Mouse (Mus musculus): ENCODE data around the gene Duxf3. TPM values are rescaled to one million over a fixed set of nuclear protein-coding genes. Genes with fewer than 3 reads are reported as not detected.
"Not testable (repeated sequence)": the region's sequence is repeated elsewhere in the genome, so short reads cannot be mapped to it uniquely, and the experiment has no call there.

Gene Duxf3
- total RNA-seq, 1 experiment = 2.7 TPM

GRCm38 (mm10) chr10:58254635-58255175 lies 22.2 kb upstream of the Duxf3 start:
- no peak for DNase-seq (ENCODE audit: low read depth, low spot score)
- H3K4me3 ChIP-seq (ENCODE audit: insufficient read depth in 1 of 2, low read depth in 1 of 2, low read length in 2 of 2, poor library complexity in 1 of 2, severe bottlenecking in 1 of 2) = peak overlapping the region; percentile 81 to 89; a peak in 3 of 4 replicates
- TF ChIP-seq HCFC1 (IDR thresholded peaks at IDR 0.05; ENCODE audit: borderline replicate concordance, insufficient read depth, low read length) = no peak
- TF ChIP-seq ZNF384 (IDR thresholded peaks at IDR 0.05; ENCODE audit: low read depth, low read length) = no peak
- no peak for TF ChIP-seq CHD2 (IDR thresholded peaks at IDR 0.05; ENCODE audit: low read depth, low read length)
- TF ChIP-seq ZC3H11A (IDR thresholded peaks at IDR 0.05; ENCODE audit: borderline replicate concordance, low read depth, low read length) = no peak
- TF ChIP-seq MAFK (IDR thresholded peaks at IDR 0.05; ENCODE audit: insufficient read depth, low read depth, low read length) = no peak
- H3K36me3 ChIP-seq (ENCODE audit: control insufficient read depth, insufficient read depth, low read length, poor library complexity, severe bottlenecking) = no peaks in the 10 kb centered on the region
- H3K4me1 ChIP-seq (ENCODE audit: control insufficient read depth in 2 of 2, insufficient read depth in 2 of 2, low read length in 2 of 2, poor library complexity in 1 of 2) = 0 out of 4 replicates have a peak, but pooled peaks cover 0 to 4% of the 10 kb centered on the region in 2 experiments
- H3K9ac ChIP-seq (ENCODE audit: insufficient read depth, low read depth, low read length, poor library complexity, severe bottlenecking) = no peak overlapping the region; the same call in 1 of the 2 replicates
- H3K27ac ChIP-seq (ENCODE audit: insufficient read depth, low read depth, low read length, poor library complexity, severe bottlenecking) = no peak overlapping the region
- no peaks in the 10 kb centered on the region for H3K9me3 ChIP-seq (ENCODE audit: control insufficient read depth, insufficient read depth, low read depth, low read length)
- in situ Hi-C loops (cut with MboI; ENCODE audit: low sequenced_read_pairs in 2 of 2, unreplicated experiment in 2 of 2) = no loop called here

GRCm38 (mm10) chr10:58249535-58249934 lies 17.1 kb upstream of the Duxf3 start:
- DNase-seq (ENCODE audit: low read depth, low spot score) = no peak
- TF ChIP-seq ZNF384 (IDR thresholded peaks at IDR 0.05; ENCODE audit: low read depth, low read length) = no peak
- TF ChIP-seq CHD2 (IDR thresholded peaks at IDR 0.05; ENCODE audit: low read depth, low read length) = no peak
- TF ChIP-seq ZC3H11A (IDR thresholded peaks at IDR 0.05; ENCODE audit: borderline replicate concordance, low read depth, low read length) = no peak
- no peak for TF ChIP-seq MAFK (IDR thresholded peaks at IDR 0.05; ENCODE audit: insufficient read depth, low read depth, low read length)
- no peak for TF ChIP-seq HCFC1 (IDR thresholded peaks at IDR 0.05; ENCODE audit: borderline replicate concordance, insufficient read depth, low read length)
- Histone ChIP-seq H3K4me1 (ENCODE audit: control insufficient read depth in 2 of 2, insufficient read depth in 2 of 2, low read length in 2 of 2, poor library complexity in 1 of 2) (no peaks in the 10 kb centered on the region), H3K27ac (ENCODE audit: insufficient read depth, low read depth, low read length, poor library complexity, severe bottlenecking) (no peak overlapping the region), H3K9ac (ENCODE audit: insufficient read depth, low read depth, low read length, poor library complexity, severe bottlenecking) (no peak overlapping the region), H3K9me3 (ENCODE audit: control insufficient read depth, insufficient read depth, low read depth, low read length) (no peaks in the 10 kb centered on the region), H3K4me3 (ENCODE audit: insufficient read depth in 1 of 2, low read depth in 1 of 2, low read length in 2 of 2, poor library complexity in 1 of 2, severe bottlenecking in 1 of 2) (no peak overlapping the region), H3K36me3 (ENCODE audit: control insufficient read depth, insufficient read depth, low read length, poor library complexity, severe bottlenecking) (no peaks in the 10 kb centered on the region)
- in situ Hi-C loops (cut with MboI; ENCODE audit: low sequenced_read_pairs in 2 of 2, unreplicated experiment in 2 of 2) = no loop called here

- H3K9ac ChIP-seq (ENCODE audit: insufficient read depth, low read depth, low read length, poor library complexity, severe bottlenecking); H3K4me3 ChIP-seq (ENCODE audit: insufficient read depth in 1 of 2, low read depth in 1 of 2, low read length in 2 of 2, poor library complexity in 1 of 2, severe bottlenecking in 1 of 2); DNase-seq (ENCODE audit: low read depth, low spot score); H3K9me3 ChIP-seq (ENCODE audit: control insufficient read depth, insufficient read depth, low read depth, low read length); H3K36me3 ChIP-seq (ENCODE audit: control insufficient read depth, insufficient read depth, low read length, poor library complexity, severe bottlenecking); H3K27ac ChIP-seq (ENCODE audit: insufficient read depth, low read depth, low read length, poor library complexity, severe bottlenecking); in situ Hi-C loops (cut with MboI; ENCODE audit: low sequenced_read_pairs in 2 of 2, unreplicated experiment in 2 of 2); H3K4me1 ChIP-seq (ENCODE audit: control insufficient read depth in 2 of 2, insufficient read depth in 2 of 2, low read length in 2 of 2, poor library complexity in 1 of 2): not testable (repeated sequence)
Measured at GRCm38 (mm10) chr10:58238984-58239740, 6.7 kb upstream of the Duxf3 start.

- Histone ChIP-seq H3K4me1 (ENCODE audit: control insufficient read depth in 2 of 2, insufficient read depth in 2 of 2, low read length in 2 of 2, poor library complexity in 1 of 2) (no peaks in the 10 kb centered on the region), H3K27ac (ENCODE audit: insufficient read depth, low read depth, low read length, poor library complexity, severe bottlenecking) (no peak within 1 kb of the TSS), H3K9me3 (ENCODE audit: control insufficient read depth, insufficient read depth, low read depth, low read length) (no peaks in the 10 kb centered on the region), H3K4me3 (ENCODE audit: insufficient read depth in 1 of 2, low read depth in 1 of 2, low read length in 2 of 2, poor library complexity in 1 of 2, severe bottlenecking in 1 of 2) (no peak within 1 kb of the TSS), H3K36me3 (ENCODE audit: control insufficient read depth, insufficient read depth, low read length, poor library complexity, severe bottlenecking) (no peaks in the 10 kb centered on the region), H3K9ac (ENCODE audit: insufficient read depth, low read depth, low read length, poor library complexity, severe bottlenecking) (no peak within 1 kb of the TSS)
- no peak for DNase-seq (ENCODE audit: low read depth, low spot score)
- TF ChIP-seq HCFC1 (IDR thresholded peaks at IDR 0.05; ENCODE audit: borderline replicate concordance, insufficient read depth, low read length) (no peak), CHD2 (IDR thresholded peaks at IDR 0.05; ENCODE audit: low read depth, low read length) (no peak)
- in situ Hi-C loops (cut with MboI; ENCODE audit: low sequenced_read_pairs in 2 of 2, unreplicated experiment in 2 of 2) = no loop called here
Measured at GRCm38 (mm10) chr10:58236613-58237012, 4.1 kb upstream of the Duxf3 start, which contains the start of gene Gm4981. Gm4981 (minus strand) TSS chr10:58236701.

- H3K9me3 ChIP-seq (ENCODE audit: control insufficient read depth, insufficient read depth, low read depth, low read length); H3K27ac ChIP-seq (ENCODE audit: insufficient read depth, low read depth, low read length, poor library complexity, severe bottlenecking); in situ Hi-C loops (cut with MboI; ENCODE audit: low sequenced_read_pairs in 2 of 2, unreplicated experiment in 2 of 2); DNase-seq (ENCODE audit: low read depth, low spot score); H3K36me3 ChIP-seq (ENCODE audit: control insufficient read depth, insufficient read depth, low read length, poor library complexity, severe bottlenecking); H3K4me1 ChIP-seq (ENCODE audit: control insufficient read depth in 2 of 2, insufficient read depth in 2 of 2, low read length in 2 of 2, poor library complexity in 1 of 2); H3K4me3 ChIP-seq (ENCODE audit: insufficient read depth in 1 of 2, low read depth in 1 of 2, low read length in 2 of 2, poor library complexity in 1 of 2, severe bottlenecking in 1 of 2); H3K9ac ChIP-seq (ENCODE audit: insufficient read depth, low read depth, low read length, poor library complexity, severe bottlenecking): not testable (repeated sequence)
Measured at GRCm38 (mm10) chr10:58234985-58235384, 2.5 kb upstream of the Duxf3 start.

GRCm38 (mm10) chr10:58233740-58234121 lies 1.3 kb upstream of the Duxf3 start:
- in situ Hi-C loops (cut with MboI; ENCODE audit: low sequenced_read_pairs in 2 of 2, unreplicated experiment in 2 of 2); H3K9me3 ChIP-seq (ENCODE audit: control insufficient read depth, insufficient read depth, low read depth, low read length); DNase-seq (ENCODE audit: low read depth, low spot score); H3K4me3 ChIP-seq (ENCODE audit: insufficient read depth in 1 of 2, low read depth in 1 of 2, low read length in 2 of 2, poor library complexity in 1 of 2, severe bottlenecking in 1 of 2); H3K27ac ChIP-seq (ENCODE audit: insufficient read depth, low read depth, low read length, poor library complexity, severe bottlenecking); H3K4me1 ChIP-seq (ENCODE audit: control insufficient read depth in 2 of 2, insufficient read depth in 2 of 2, low read length in 2 of 2, poor library complexity in 1 of 2); H3K9ac ChIP-seq (ENCODE audit: insufficient read depth, low read depth, low read length, poor library complexity, severe bottlenecking); H3K36me3 ChIP-seq (ENCODE audit: control insufficient read depth, insufficient read depth, low read length, poor library complexity, severe bottlenecking): not testable (repeated sequence)

- DNase-seq (ENCODE audit: low read depth, low spot score); H3K9me3 ChIP-seq (ENCODE audit: control insufficient read depth, insufficient read depth, low read depth, low read length); H3K27ac ChIP-seq (ENCODE audit: insufficient read depth, low read depth, low read length, poor library complexity, severe bottlenecking); in situ Hi-C loops (cut with MboI; ENCODE audit: low sequenced_read_pairs in 2 of 2, unreplicated experiment in 2 of 2); H3K4me1 ChIP-seq (ENCODE audit: control insufficient read depth in 2 of 2, insufficient read depth in 2 of 2, low read length in 2 of 2, poor library complexity in 1 of 2); H3K4me3 ChIP-seq (ENCODE audit: insufficient read depth in 1 of 2, low read depth in 1 of 2, low read length in 2 of 2, poor library complexity in 1 of 2, severe bottlenecking in 1 of 2); H3K36me3 ChIP-seq (ENCODE audit: control insufficient read depth, insufficient read depth, low read length, poor library complexity, severe bottlenecking); H3K9ac ChIP-seq (ENCODE audit: insufficient read depth, low read depth, low read length, poor library complexity, severe bottlenecking): not testable (repeated sequence)
Measured at GRCm38 (mm10) chr10:58233054-58233739, 722 bp upstream of the Duxf3 start.
